Mouse (Mus musculus): Measurements from ENCODE around the gene Tmx4. TPM values are rescaled to one million over a fixed set of nuclear protein-coding genes. Genes with fewer than 3 reads are reported as not detected.
A peak's percentile ranks its signal among the peaks of the same experiment; 100 is the strongest.
"Not testable (repeated sequence)": the region's sequence is repeated elsewhere in the genome, so short reads cannot be mapped to it uniquely, and the experiment has no call there.

Tmx4 gene
- total RNA-seq (2017) = 53.4 and 57.9 TPM in 2 replicates

GRCm38 (mm10) chr2:134643514-134644300 lies at the start of gene Tmx4:
Gene Tmx4 (minus strand): TSS chr2:134644145.
- peak; percentile 94 for ATAC-seq (replicated peaks; ENCODE audit: low read depth, poor library complexity, severe bottlenecking)

GRCm38 (mm10) chr2:134692125-134692524 lies 48.2 kb upstream of the Tmx4 start:
- peak; percentile 62 for ATAC-seq (replicated peaks; ENCODE audit: low read depth, poor library complexity, severe bottlenecking)

GRCm38 (mm10) chr2:134691055-134691454 lies 47.1 kb upstream of the Tmx4 start:
- ATAC-seq (replicated peaks; ENCODE audit: low read depth, poor library complexity, severe bottlenecking) = peak; percentile 76

- ATAC-seq (replicated peaks; ENCODE audit: low read depth, poor library complexity, severe bottlenecking) = no peak
Measured at GRCm38 (mm10) chr2:134682326-134682725, 38.4 kb upstream of the Tmx4 start.

- ATAC-seq (replicated peaks; ENCODE audit: low read depth, poor library complexity, severe bottlenecking) = peak; percentile 95
Measured at GRCm38 (mm10) chr2:134681271-134681961, 37.5 kb upstream of the Tmx4 start.

- no peak for ATAC-seq (replicated peaks; ENCODE audit: low read depth, poor library complexity, severe bottlenecking)
Measured at GRCm38 (mm10) chr2:134679567-134679966, 35.6 kb upstream of the Tmx4 start.

DNA sequence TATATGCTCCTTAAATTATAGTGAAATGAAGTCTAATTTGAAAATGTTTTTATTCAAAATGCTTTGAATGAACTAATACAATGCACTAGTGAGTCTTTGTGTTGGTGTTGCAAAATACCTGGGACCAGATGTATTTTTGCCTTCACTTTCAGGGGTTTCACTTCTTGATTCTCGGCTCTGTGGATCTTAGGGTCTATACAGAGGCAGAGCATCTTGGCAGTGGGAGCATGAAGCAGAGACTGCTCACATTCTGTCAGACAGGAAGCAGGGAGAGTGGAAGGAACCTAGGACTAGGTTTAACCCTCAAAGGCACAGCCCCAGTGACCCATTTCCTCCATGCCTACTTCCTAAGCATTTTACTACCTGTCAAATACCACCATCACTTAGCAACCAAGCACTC lies 31.5 kb upstream of the Tmx4 start:
- peak; percentile 69 for ATAC-seq (replicated peaks; ENCODE audit: low read depth, poor library complexity, severe bottlenecking)

GRCm38 (mm10) chr2:134673604-134674003 lies 29.7 kb upstream of the Tmx4 start:
- ATAC-seq (replicated peaks; ENCODE audit: low read depth, poor library complexity, severe bottlenecking) = peak; percentile 90

- ATAC-seq (replicated peaks; ENCODE audit: low read depth, poor library complexity, severe bottlenecking) = 0 out of 2 replicates have a peak, but pooled peaks have one; percentile 39
Measured at GRCm38 (mm10) chr2:134656477-134656876, 12.5 kb upstream of the Tmx4 start.

GRCm38 (mm10) chr2:134654668-134655067 lies 10.7 kb upstream of the Tmx4 start:
- ATAC-seq (replicated peaks; ENCODE audit: low read depth, poor library complexity, severe bottlenecking) = no peak

- peak; percentile 83 for ATAC-seq (replicated peaks; ENCODE audit: low read depth, poor library complexity, severe bottlenecking)
Measured at GRCm38 (mm10) chr2:134652759-134653158, 8.8 kb upstream of the Tmx4 start.

- ATAC-seq (replicated peaks; ENCODE audit: low read depth, poor library complexity, severe bottlenecking) = no peak
Measured at GRCm38 (mm10) chr2:134648999-134649398, 5.1 kb upstream of the Tmx4 start.

DNA sequence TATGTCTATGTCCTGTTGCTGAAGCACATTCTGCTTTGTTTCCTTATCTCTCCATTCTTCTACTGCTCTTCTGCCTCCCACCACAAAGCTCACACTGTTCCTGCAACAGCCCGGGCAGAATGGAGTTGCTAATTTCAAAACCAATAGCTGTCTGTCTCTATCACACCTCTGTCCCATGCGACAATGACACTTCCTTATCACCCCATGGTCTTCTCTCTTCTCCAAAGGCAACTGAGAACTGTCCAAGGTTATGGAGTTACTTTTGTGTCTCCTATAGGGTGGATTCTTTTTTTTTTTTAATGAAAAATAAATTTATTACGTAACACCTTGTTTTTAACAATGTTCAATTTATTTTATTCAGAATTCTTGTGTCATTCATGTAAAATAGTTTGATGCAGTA lies 1.8 kb upstream of the Tmx4 start:
- no peak for ATAC-seq (replicated peaks; ENCODE audit: low read depth, poor library complexity, severe bottlenecking)

GRCm38 (mm10) chr2:134645166-134645565 lies 1.2 kb upstream of the Tmx4 start:
- ATAC-seq (replicated peaks; ENCODE audit: low read depth, poor library complexity, severe bottlenecking) = no peak

GRCm38 (mm10) chr2:134644301-134644912 lies 462 bp upstream of the Tmx4 start:
- no peak for ATAC-seq (replicated peaks; ENCODE audit: low read depth, poor library complexity, severe bottlenecking)

DNA sequence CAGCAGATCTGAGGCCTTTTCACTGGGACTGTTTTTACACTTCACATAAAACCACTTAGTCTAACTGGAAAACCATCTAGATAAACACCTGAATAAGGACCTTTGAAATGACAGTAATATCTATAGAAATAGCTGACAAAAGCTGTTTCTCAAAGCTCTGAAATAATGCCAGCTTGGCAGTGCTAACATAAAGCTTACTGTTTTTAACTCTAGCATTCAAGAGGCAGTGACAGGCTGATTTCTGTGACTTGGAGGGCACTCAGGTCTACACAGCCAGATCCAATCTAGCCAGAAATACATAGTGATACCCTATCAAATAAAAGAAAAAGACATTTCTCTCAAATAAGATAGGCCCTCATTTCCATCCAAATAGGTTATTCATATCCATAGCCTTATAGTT lies 1.6 kb downstream of the Tmx4 start:
- ATAC-seq (replicated peaks; ENCODE audit: low read depth, poor library complexity, severe bottlenecking) = no peak

- ATAC-seq (replicated peaks; ENCODE audit: low read depth, poor library complexity, severe bottlenecking) = no peak
Measured at GRCm38 (mm10) chr2:134641372-134641771, 2.6 kb downstream of the Tmx4 start.

GRCm38 (mm10) chr2:134640398-134640797 lies 3.5 kb downstream of the Tmx4 start:
- ATAC-seq (replicated peaks; ENCODE audit: low read depth, poor library complexity, severe bottlenecking) = no peak

DNA sequence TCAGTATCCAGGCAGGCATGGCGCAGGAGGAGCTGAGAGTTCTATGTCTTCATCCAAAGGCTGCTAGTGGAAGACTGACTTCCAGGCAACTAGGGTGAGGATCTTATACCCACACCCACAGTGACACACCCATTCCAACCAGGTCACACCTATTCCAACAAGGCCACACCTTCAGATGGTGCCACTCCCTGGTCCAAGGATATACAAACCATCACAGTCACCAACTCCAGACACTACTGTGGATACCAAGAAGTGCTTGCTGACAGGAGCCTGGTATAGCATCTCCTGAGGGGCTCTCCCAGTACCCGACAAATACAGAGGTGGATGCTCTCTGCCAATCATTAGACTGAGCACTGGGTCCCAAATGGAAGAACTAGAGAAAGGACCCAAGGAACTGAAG lies 15.4 kb downstream of the Tmx4 start:
- not testable (repeated sequence) for ATAC-seq (replicated peaks; ENCODE audit: low read depth, poor library complexity, severe bottlenecking)

DNA sequence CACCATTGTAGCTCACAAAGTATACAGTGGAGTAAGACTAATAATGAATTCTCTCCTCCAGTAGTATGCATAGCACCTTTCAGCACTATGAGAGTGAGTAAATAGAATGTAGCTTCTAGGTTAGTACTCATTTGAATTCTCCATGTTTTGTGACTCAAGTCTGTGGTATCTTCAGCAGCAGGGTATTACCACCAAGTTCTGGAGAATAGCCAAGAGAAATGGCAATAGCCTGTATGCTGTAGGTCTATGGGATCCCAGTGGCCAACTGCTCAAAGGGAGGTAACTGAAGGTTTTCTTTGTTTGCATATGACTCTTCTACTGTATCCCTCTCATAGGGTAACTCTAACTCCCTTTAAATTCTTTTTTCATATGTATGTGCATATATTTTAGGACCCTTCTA lies 39.0 kb downstream of the Tmx4 start:
- no peak for ATAC-seq (replicated peaks; ENCODE audit: low read depth, poor library complexity, severe bottlenecking)

GRCm38 (mm10) chr2:134591081-134591694 lies 52.8 kb downstream of the Tmx4 start:
- no peak for ATAC-seq (replicated peaks; ENCODE audit: low read depth, poor library complexity, severe bottlenecking)

Measured in common myeloid progenitor, adult 5-6 weeks (primary cell).